In genomic region chr4:132309140-132309848, GRCm38 (mm10) we compare ENCODE assay signal across 7 mouse cellular contexts. TPM values are rescaled to one million over a fixed set of nuclear protein-coding genes. Genes with fewer than 3 reads are reported as not detected.
DNase-seq lines count a peak whose midpoint lies in the region; ATAC-seq and TF ChIP-seq lines count a peak whose summit lies in the region.

No protein-coding gene starts in this region.

- under 1% methylated on average over 15 of the region's 15 CpGs for WGBS in lung, embryonic 14.5 days
- WGBS in forebrain, embryonic 14.5 days, result 1% methylated on average over 15 of the region's 15 CpGs
- under 1% methylated on average over 15 of the region's 15 CpGs for WGBS in limb, embryonic 13.5 days

- H3K4me2 ChIP-seq in lung, embryonic 14.5 days, result peak overlapping the region; percentile 83
- H3K4me2 ChIP-seq in forebrain, embryonic 14.5 days (ENCODE audit: low read length), result peak overlapping the region; percentile 75
- peak overlapping the region; percentile 93 for H3K4me2 ChIP-seq in limb, embryonic 13.5 days (replicated peaks)

- peak; percentile 53 for DNase-seq in lung, embryonic 14.5 days
- no peak for DNase-seq in lung, postnatal 25 days (ENCODE audit: low spot score)
- peak; percentile 44 for DNase-seq in adipocyte (ENCODE audit: low spot score)
- DNase-seq in forebrain, embryonic 14.5 days (ENCODE audit: low spot score), result peak; percentile 45
- peak; percentile 61 for DNase-seq in naive thymus-derived CD4-positive, alpha-beta T cell, adult 2 months (ENCODE audit: low read depth)
- DNase-seq in kidney, postnatal 14 days, result no peak

- H3K4me1 ChIP-seq in lung, embryonic 14.5 days (ENCODE audit: insufficient read depth), result no peaks in the 10 kb centered on the region
- peaks cover 7% of the 10 kb centered on the region for H3K4me1 ChIP-seq in forebrain, embryonic 14.5 days (ENCODE audit: control insufficient read depth, insufficient read depth, low read length)
- peaks cover 15% of the 10 kb centered on the region for H3K4me1 ChIP-seq in limb, embryonic 13.5 days

- peak overlapping the region; percentile 93 for H3K27ac ChIP-seq in lung, embryonic 14.5 days (ENCODE audit: low read depth)
- H3K27ac ChIP-seq in forebrain, embryonic 14.5 days (ENCODE audit: low read depth, low read length), result peak overlapping the region; percentile 92
- H3K27ac ChIP-seq in limb, embryonic 13.5 days, result peak overlapping the region; percentile 94

- no peaks in the 10 kb centered on the region for H3K9me3 ChIP-seq in lung, embryonic 14.5 days (ENCODE audit: low read depth, low read length)
- H3K9me3 ChIP-seq in forebrain, embryonic 14.5 days (replicated peaks; ENCODE audit: control insufficient read depth, low read length), result no peaks in the 10 kb centered on the region
- no peaks in the 10 kb centered on the region for H3K9me3 ChIP-seq in limb, embryonic 13.5 days

- H3K27me3 ChIP-seq in lung, embryonic 14.5 days (ENCODE audit: insufficient read depth, low read length), result no peaks in the 10 kb centered on the region
- H3K27me3 ChIP-seq in forebrain, embryonic 14.5 days (replicated peaks; ENCODE audit: control insufficient read depth, insufficient read depth, low read length), result no peaks in the 10 kb centered on the region
- H3K27me3 ChIP-seq in limb, embryonic 13.5 days, result no peaks in the 10 kb centered on the region

- H3K4me3 ChIP-seq in lung, embryonic 14.5 days (ENCODE audit: low read depth, low read length), result peak overlapping the region; percentile 73
- H3K4me3 ChIP-seq in forebrain, embryonic 14.5 days (ENCODE audit: low read depth, low read length), result peak overlapping the region; percentile 77
- H3K4me3 ChIP-seq in limb, embryonic 13.5 days, result peak overlapping the region; percentile 82

- TF ChIP-seq CTCF in lung, embryonic 14.5 days (IDR thresholded peaks at IDR 0.05; ENCODE audit: low read depth), result no peak

- peak overlapping the region; percentile 92 for H3K9ac ChIP-seq in lung, embryonic 14.5 days
- peak overlapping the region; percentile 97 for H3K9ac ChIP-seq in forebrain, embryonic 14.5 days (ENCODE audit: low read length)
- peak overlapping the region; percentile 94 for H3K9ac ChIP-seq in limb, embryonic 13.5 days

- peaks cover 46% of the 10 kb centered on the region for H3K36me3 ChIP-seq in lung, embryonic 14.5 days (ENCODE audit: insufficient read depth)
- peaks cover 42% of the 10 kb centered on the region for H3K36me3 ChIP-seq in forebrain, embryonic 14.5 days (ENCODE audit: control insufficient read depth, insufficient read depth, low read length)
- peaks cover 45% of the 10 kb centered on the region for H3K36me3 ChIP-seq in limb, embryonic 13.5 days

- ATAC-seq in lung, embryonic 14.5 days (ENCODE audit: insufficient read depth), result no peak
- no peak for ATAC-seq in forebrain, embryonic 14.5 days
- ATAC-seq in limb, embryonic 13.5 days (ENCODE audit: low FRiP score, low read depth), result no peak

RNA-seq across cellular contexts. Expression of gene Rab42, which starts 6.1 kb away (rescaled TPM):
- polyA plus RNA-seq in lung, embryonic 14.5 days (2014; fragmentation: Nextera tagmentation; extraction: Ambion mirVana), result 1.2 and 1.9 TPM in 2 replicates
- 0.30 and 0.79 TPM in 2 replicates for polyA plus RNA-seq in forebrain, embryonic 14.5 days (2014; fragmentation: Nextera tagmentation; extraction: Ambion mirVana)
- polyA plus RNA-seq in limb, embryonic 13.5 days (2015; fragmentation: Nextera tagmentation; extraction: Ambion mirVana), result 1.7 and 1.9 TPM in 2 replicates

RNA-seq across cellular contexts. Expression of gene Trnau1ap, which starts 20.0 kb away (rescaled TPM):
- 69.9 and 71.8 TPM in 2 replicates for polyA plus RNA-seq in lung, embryonic 14.5 days (2014; fragmentation: Nextera tagmentation; extraction: Ambion mirVana)
- polyA plus RNA-seq in forebrain, embryonic 14.5 days (2014; fragmentation: Nextera tagmentation; extraction: Ambion mirVana), result 87.3 and 97.9 TPM in 2 replicates
- polyA plus RNA-seq in limb, embryonic 13.5 days (2015; fragmentation: Nextera tagmentation; extraction: Ambion mirVana), result 81.2 and 82.4 TPM in 2 replicates

RNA-seq across cellular contexts. Expression of gene Taf12, which starts 35.1 kb away (rescaled TPM):
- 48.7 and 49.1 TPM in 2 replicates for polyA plus RNA-seq in lung, embryonic 14.5 days (2014; fragmentation: Nextera tagmentation; extraction: Ambion mirVana)
- 45.3 and 51.8 TPM in 2 replicates for polyA plus RNA-seq in forebrain, embryonic 14.5 days (2014; fragmentation: Nextera tagmentation; extraction: Ambion mirVana)
- polyA plus RNA-seq in limb, embryonic 13.5 days (2015; fragmentation: Nextera tagmentation; extraction: Ambion mirVana), result 50.6 and 55.6 TPM in 2 replicates

RNA-seq across cellular contexts. Expression of gene Rcc1, which starts 44.1 kb away (rescaled TPM):
- 67.5 and 77.0 TPM in 2 replicates for polyA plus RNA-seq in lung, embryonic 14.5 days (2014; fragmentation: Nextera tagmentation; extraction: Ambion mirVana)
- 42.2 and 42.4 TPM in 2 replicates for polyA plus RNA-seq in forebrain, embryonic 14.5 days (2014; fragmentation: Nextera tagmentation; extraction: Ambion mirVana)
- 81.5 and 83.0 TPM in 2 replicates for polyA plus RNA-seq in limb, embryonic 13.5 days (2015; fragmentation: Nextera tagmentation; extraction: Ambion mirVana)

RNA-seq across cellular contexts. Expression of gene Gmeb1, which starts 47.9 kb away (rescaled TPM):
- 33.1 and 39.5 TPM in 2 replicates for polyA plus RNA-seq in lung, embryonic 14.5 days (2014; fragmentation: Nextera tagmentation; extraction: Ambion mirVana)
- polyA plus RNA-seq in forebrain, embryonic 14.5 days (2014; fragmentation: Nextera tagmentation; extraction: Ambion mirVana), result 26.6 and 38.3 TPM in 2 replicates
- polyA plus RNA-seq in limb, embryonic 13.5 days (2015; fragmentation: Nextera tagmentation; extraction: Ambion mirVana), result 42.1 and 45.3 TPM in 2 replicates

Comparison
In these comparisons a context has a peak if more than half of its experiments do, and no peak if none do; other contexts are left out.
1. DNase-seq: peak in lung, embryonic 14.5 days (single experiment), adipocyte (single experiment), forebrain, embryonic 14.5 days (single experiment) and naive thymus-derived CD4-positive, alpha-beta T cell, adult 2 months (single experiment); none in lung, postnatal 25 days (single experiment) and kidney, postnatal 14 days (single experiment).
2. Peak in every context shown above with its lines, with median percentiles within 50 percentile points of each other: H3K27ac ChIP-seq, H3K4me2 ChIP-seq, H3K4me3 ChIP-seq and H3K9ac ChIP-seq.